Mouse (Mus musculus) thymus, adult 2 months (tissue): ENCODE measurements around the gene Mboat2.

Experiments used
- CTCF ChIP-seq: fragments of 200-500 bp; IDR thresholded peaks from 2 replicates; pipeline ENCODE4 v1.5.1; 2012; ENCODE audit warnings: mild to moderate bottlenecking, control low read depth, low read length, moderate library complexity, borderline replicate concordance; ENCODE audit not compliant: control insufficient read depth, poor library complexity, insufficient read depth; ENCODE audit errors: extremely low read depth
- POLR2A ChIP-seq: fragments of 200-500 bp; IDR thresholded peaks from 2 replicates; pipeline ENCODE4 v1.6.1; 2012; ENCODE audit warnings: mild to moderate bottlenecking, low read length, control low read depth, moderate library complexity; ENCODE audit not compliant: control insufficient read depth, poor library complexity, insufficient read depth; ENCODE audit errors: extremely low read depth

DNA sequence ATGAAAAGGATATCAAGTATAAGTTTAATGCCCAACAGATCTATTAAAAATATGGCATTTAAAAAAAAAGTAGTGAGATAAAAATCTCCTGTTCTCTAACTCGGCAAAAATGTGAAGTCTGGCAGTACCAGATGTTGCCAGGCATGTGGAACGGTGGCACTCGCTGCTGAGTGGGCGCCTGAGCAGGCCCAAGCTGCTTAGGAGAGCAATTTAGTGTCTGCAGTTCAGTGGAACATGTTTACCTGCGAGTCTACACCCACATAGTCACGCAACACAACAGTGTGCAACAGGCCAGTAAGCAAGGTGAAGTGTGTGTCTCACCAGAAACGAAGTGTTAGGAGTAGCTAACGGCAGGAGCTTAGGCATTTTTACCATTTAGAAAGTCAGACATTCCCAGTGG lies 41.6 kb downstream of the Mboat2 start:
- no peak for TF ChIP-seq POLR2A
- no peak for TF ChIP-seq CTCF
